ENCODE assay signal across 10 mouse cellular contexts in the genomic region with DNA sequence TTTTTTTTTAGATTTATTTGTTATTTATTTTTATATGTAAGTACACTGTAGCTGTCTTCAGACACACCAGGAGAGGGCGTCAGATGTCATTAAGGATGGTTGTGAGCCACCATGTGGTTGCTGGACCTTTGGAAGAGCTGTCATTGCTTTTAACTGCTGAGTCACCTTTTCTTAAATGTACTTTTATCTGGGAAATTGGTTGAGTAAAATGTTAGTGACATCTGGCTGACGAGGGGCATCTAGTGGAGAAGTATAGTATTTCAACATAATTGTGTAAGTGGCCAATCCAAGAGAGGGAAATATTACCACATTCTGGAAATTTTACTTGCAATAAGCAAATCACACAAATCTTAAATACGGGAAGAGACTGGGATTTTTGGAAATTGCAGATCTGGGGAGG. TPM values are rescaled to one million over a fixed set of nuclear protein-coding genes. Genes with fewer than 3 reads are reported as not detected.
A peak's percentile ranks its signal among the peaks of the same experiment; 100 is the strongest.
DNase-seq lines count a peak whose midpoint lies in the region; ATAC-seq and TF ChIP-seq lines count a peak whose summit lies in the region.
"Had no signal": no experiment of that assay in that cellular context is flagged by ENCODE, and none has a peak within 500 bp of the region (broad histone marks: within the 10 kb centered on the region; RNA-seq: fewer than 3 reads in every experiment).

No protein-coding gene starts in this region.

- no peaks in the 10 kb centered on the region for H3K27me3 ChIP-seq in G1E (ENCODE audit: insufficient read depth, low read length)
- no peaks in the 10 kb centered on the region for H3K27me3 ChIP-seq in embryonic facial prominence, embryonic 10.5 days (replicated peaks; ENCODE audit: low read depth, poor library complexity, severe bottlenecking)
- H3K27me3 ChIP-seq in lung, embryonic 14.5 days (ENCODE audit: insufficient read depth, low read length) = no peaks in the 10 kb centered on the region

- H3K27ac ChIP-seq in embryonic facial prominence, embryonic 10.5 days (replicated peaks) = no peak overlapping the region
- no peak overlapping the region for H3K27ac ChIP-seq in lung, embryonic 14.5 days (ENCODE audit: low read depth)

- 40% methylated on average over 3 of the region's 3 CpGs for whole genome bisulfite sequencing in embryonic facial prominence, embryonic 10.5 days
- 23% methylated on average over 3 of the region's 3 CpGs for WGBS in lung, embryonic 14.5 days

- no peak for TF ChIP-seq CTCF in G1E (IDR thresholded peaks at IDR 0.05; ENCODE audit: low read depth, low read length)
- peak; percentile 64 for TF ChIP-seq CTCF in lung, embryonic 14.5 days (IDR thresholded peaks at IDR 0.05; ENCODE audit: low read depth)

- H3K9me3 ChIP-seq in G1E (replicated peaks) = 0 out of 2 replicates have a peak, but pooled peaks cover 2% of the 10 kb centered on the region
- no peaks in the 10 kb centered on the region for H3K9me3 ChIP-seq in embryonic facial prominence, embryonic 10.5 days
- H3K9me3 ChIP-seq in lung, embryonic 14.5 days (ENCODE audit: low read depth, low read length) = no peaks in the 10 kb centered on the region

- no peak overlapping the region for H3K4me2 ChIP-seq in lung, embryonic 14.5 days

- H3K4me3 ChIP-seq in G1E (ENCODE audit: low read depth, low read length) = no peak overlapping the region
- H3K4me3 ChIP-seq in embryonic facial prominence, embryonic 10.5 days = no peak overlapping the region
- H3K4me3 ChIP-seq in lung, embryonic 14.5 days (ENCODE audit: low read depth, low read length) = no peak overlapping the region

- ATAC-seq in G1E (ENCODE audit: extremely low read depth, insufficient number of reproducible peaks, low FRiP score, poor library complexity, severe bottlenecking) = 0 out of 2 replicates have a peak, but pooled peaks have one; percentile 18
- ATAC-seq in lung, embryonic 14.5 days (ENCODE audit: insufficient read depth) = no peak

- peaks cover 44% of the 10 kb centered on the region for H3K36me3 ChIP-seq in G1E (replicated peaks)
- H3K36me3 ChIP-seq in embryonic facial prominence, embryonic 10.5 days (replicated peaks) = peaks cover 43% of the 10 kb centered on the region
- H3K36me3 ChIP-seq in lung, embryonic 14.5 days (ENCODE audit: insufficient read depth) = peaks cover 29% of the 10 kb centered on the region

- peaks cover 18% of the 10 kb centered on the region for H3K4me1 ChIP-seq in G1E (ENCODE audit: insufficient read depth, low read depth, low read length)
- peaks cover 16% of the 10 kb centered on the region for H3K4me1 ChIP-seq in embryonic facial prominence, embryonic 10.5 days
- H3K4me1 ChIP-seq in lung, embryonic 14.5 days (ENCODE audit: insufficient read depth) = peaks cover 5% of the 10 kb centered on the region; the same call in 1 of the 2 replicates

- H3K9ac ChIP-seq in lung, embryonic 14.5 days = no peak overlapping the region

- peak; percentile 54 for DNase-seq in adrenal gland, adult 2 months
- no peak for DNase-seq in adrenal gland, adult 18-20 months (ENCODE audit: low spot score in 2 of 2)
- DNase-seq in layer of hippocampus, adult 11-12 months (ENCODE audit: low spot score) = peak; percentile 52
- no peak for DNase-seq in layer of hippocampus, postnatal 25 days (ENCODE audit: extremely low spot score in 1 of 2, low spot score in 1 of 2)
- DNase-seq in G1E (ENCODE audit: low spot score) = no peak
- peak; percentile 15 for DNase-seq in embryonic facial prominence, embryonic 10.5 days (ENCODE audit: low spot score)
- DNase-seq in lung, embryonic 14.5 days = peak; percentile 88
- DNase-seq in ovary, postnatal 36 days (ENCODE audit: low spot score) = no peak

RNA-seq across cellular contexts. Expression of a gene that starts 3.2 kb away (rescaled TPM):
- total RNA-seq in adrenal gland, adult 2 months (2021) = 100 to 1,000 TPM; 464 to 485 TPM
- 1,090 and 1,205 TPM in 2 replicates for polyA plus RNA-seq in adrenal gland, adult 2 months (2012; rRNA removed)
- 100 to 1,000 TPM; 428 to 588 TPM for total RNA-seq in adrenal gland, adult 18-20 months (2021)
- total RNA-seq in layer of hippocampus, postnatal 25 days (2021) = 100 to 1,000 TPM; 243 to 274 TPM
- total RNA-seq in G1E (2014; fragmentation: Nextera tagmentation) = 107 and 144 TPM in 2 replicates
- 102 and 111 TPM in 2 replicates for total RNA-seq in G1E (2017)
- 407 and 592 TPM in 2 replicates for polyA plus RNA-seq in G1E (2012)
- 95.4 and 101 TPM in 2 replicates for polyA plus RNA-seq in embryonic facial prominence, embryonic 10.5 days (2016; fragmentation: Nextera tagmentation; extraction: Ambion mirVana)
- polyA plus RNA-seq in lung, embryonic 14.5 days (2014; fragmentation: Nextera tagmentation; extraction: Ambion mirVana) = 100 and 106 TPM in 2 replicates

RNA-seq across cellular contexts. Expression of a gene that starts 15.9 kb away (rescaled TPM):
- total RNA-seq in adrenal gland, adult 2 months (2021) = 10 to 100 TPM; 54.5 to 60.2 TPM
- polyA plus RNA-seq in adrenal gland, adult 2 months (2012; rRNA removed) = 12.2 and 12.8 TPM in 2 replicates
- total RNA-seq in adrenal gland, adult 18-20 months (2021) = 10 to 100 TPM; 55.4 to 55.6 TPM
- 10 to 100 TPM; 51.6 to 56.7 TPM for total RNA-seq in layer of hippocampus, postnatal 25 days (2021)
- 103 and 107 TPM in 2 replicates for total RNA-seq in G1E (2014; fragmentation: Nextera tagmentation)
- total RNA-seq in G1E (2017) = 150 and 173 TPM in 2 replicates
- polyA plus RNA-seq in G1E (2012) = 37.5 and 44.0 TPM in 2 replicates
- polyA plus RNA-seq in embryonic facial prominence, embryonic 10.5 days (2016; fragmentation: Nextera tagmentation; extraction: Ambion mirVana) = 148 and 153 TPM in 2 replicates
- 136 TPM in 2 replicates for polyA plus RNA-seq in lung, embryonic 14.5 days (2014; fragmentation: Nextera tagmentation; extraction: Ambion mirVana)

RNA-seq across cellular contexts. Expression of a gene that starts 42.2 kb away (rescaled TPM):
- total RNA-seq in adrenal gland, adult 2 months (2021) = 1 to 10 TPM in 1 of 2 experiments, under 1 TPM in 1; 0.26 to 1.2 TPM
- 0.51 and 1.2 TPM in 2 replicates for polyA plus RNA-seq in adrenal gland, adult 2 months (2012; rRNA removed)
- total RNA-seq in adrenal gland, adult 18-20 months (2021) = under 1 TPM in 1 of 2 experiments, not detected in 1; 0.77 TPM
- total RNA-seq in layer of hippocampus, postnatal 25 days (2021) = not detected
- not detected in 2 replicates for total RNA-seq in G1E (2014; fragmentation: Nextera tagmentation)
- total RNA-seq in G1E (2017) = 0.17 and 0.27 TPM in 2 replicates
- polyA plus RNA-seq in G1E (2012) = not detected in 2 replicates
- polyA plus RNA-seq in embryonic facial prominence, embryonic 10.5 days (2016; fragmentation: Nextera tagmentation; extraction: Ambion mirVana) = not detected in 2 replicates
- polyA plus RNA-seq in lung, embryonic 14.5 days (2014; fragmentation: Nextera tagmentation; extraction: Ambion mirVana) = not detected in 2 replicates
- polyA plus RNA-seq: intestine, embryonic 14.5 days; neural tube, embryonic 14.5 days had no signal

RNA-seq across cellular contexts. Expression of a gene that starts 49.3 kb away (rescaled TPM):
- total RNA-seq in adrenal gland, adult 2 months (2021) = 100 to 1,000 TPM; 108 to 139 TPM
- 19.4 and 20.3 TPM in 2 replicates for polyA plus RNA-seq in adrenal gland, adult 2 months (2012; rRNA removed)
- total RNA-seq in adrenal gland, adult 18-20 months (2021) = 100 to 1,000 TPM in 1 of 2 experiments, 10 to 100 TPM in 1; 78.2 to 190 TPM
- 10 to 100 TPM; 53.6 to 56.1 TPM for total RNA-seq in layer of hippocampus, postnatal 25 days (2021)
- total RNA-seq in G1E (2014; fragmentation: Nextera tagmentation) (27.5 and 36.6 TPM in 2 replicates), G1E (2017) (91.9 and 98.6 TPM in 2 replicates)
- 10.3 and 14.4 TPM in 2 replicates for polyA plus RNA-seq in G1E (2012)
- polyA plus RNA-seq in embryonic facial prominence, embryonic 10.5 days (2016; fragmentation: Nextera tagmentation; extraction: Ambion mirVana) = 348 and 367 TPM in 2 replicates
- 93.7 and 98.2 TPM in 2 replicates for polyA plus RNA-seq in lung, embryonic 14.5 days (2014; fragmentation: Nextera tagmentation; extraction: Ambion mirVana)

RNA-seq across cellular contexts. Expression of a gene that starts 51.0 kb away (rescaled TPM):
- under 1 TPM; 0.24 to 0.72 TPM for total RNA-seq in adrenal gland, adult 2 months (2021)
- 0.09 and 0.10 TPM in 2 replicates for polyA plus RNA-seq in adrenal gland, adult 2 months (2012; rRNA removed)
- total RNA-seq in adrenal gland, adult 18-20 months (2021) = under 1 TPM; 0.19 to 0.73 TPM
- under 1 TPM; 0.20 to 0.82 TPM for total RNA-seq in layer of hippocampus, postnatal 25 days (2021)
- total RNA-seq in G1E (2014; fragmentation: Nextera tagmentation) (not detected in 2 replicates), G1E (2017) (0.06 TPM in 1 of 2 replicates, not detected in the other)
- polyA plus RNA-seq in G1E (2012) = not detected in 2 replicates
- polyA plus RNA-seq in embryonic facial prominence, embryonic 10.5 days (2016; fragmentation: Nextera tagmentation; extraction: Ambion mirVana) = not detected in 2 replicates
- not detected in 2 replicates for polyA plus RNA-seq in lung, embryonic 14.5 days (2014; fragmentation: Nextera tagmentation; extraction: Ambion mirVana)

Comparison
In these comparisons a context has a peak if more than half of its experiments do, and no peak if none do; other contexts are left out.
1. DNase-seq: peak in adrenal gland, adult 2 months (single experiment), layer of hippocampus, adult 11-12 months (single experiment), embryonic facial prominence, embryonic 10.5 days (single experiment) and lung, embryonic 14.5 days (single experiment); none in adrenal gland, adult 18-20 months (0 of 2), layer of hippocampus, postnatal 25 days (0 of 2), G1E (single experiment) and ovary, postnatal 36 days (single experiment).